Mouse (Mus musculus) liver, postnatal 0 days (tissue): Measurements from ENCODE around the gene Sel1l3. TPM values are rescaled to one million over a fixed set of nuclear protein-coding genes. Genes with fewer than 3 reads are reported as not detected.

Experiments used
- ATAC-seq: fragments of 200-750 bp; cut with Nextera tagmentation; 2 replicates; pipeline ENCODE4 v1.8.0; 2017; ENCODE audit warnings: mild to moderate bottlenecking, moderate library complexity
- DNase-seq: peaks from one replicate; pipeline ENCODE4 v3.0.0-alpha.2; 2016
- H3K27ac ChIP-seq: fragments of 300-500 bp; sonication (generic); 2 replicates; pipeline ENCODE4 v1.5.1; 2014; ENCODE audit warnings: antibody characterized with exemption, moderate library complexity, mild to moderate bottlenecking, low read depth
- H3K27me3 ChIP-seq: fragments of 300-500 bp; sonication (generic); 2 replicates; pipeline ENCODE4 v1.6.1; 2014; ENCODE audit warnings: low read length, control low read depth, mixed read lengths; ENCODE audit not compliant: insufficient read depth
- H3K36me3 ChIP-seq: fragments of 300-500 bp; sonication (generic); replicated peaks from 2 replicates; pipeline ENCODE4 v1.6.1; 2014; ENCODE audit warnings: mild to moderate bottlenecking, control low read depth, low read length, moderate library complexity, mixed read lengths; ENCODE audit not compliant: insufficient read depth
- H3K4me1 ChIP-seq: fragments of 300-500 bp; sonication (generic); 2 replicates; pipeline ENCODE4 v1.6.1; 2014; ENCODE audit warnings: antibody characterized with exemption, mild to moderate bottlenecking, control low read depth; ENCODE audit not compliant: insufficient read depth
- H3K4me2 ChIP-seq: fragments of 300-500 bp; sonication (generic); 2 replicates; pipeline ENCODE4 v1.6.1; 2014; ENCODE audit warnings: low read depth, mild to moderate bottlenecking, low read length, moderate library complexity, mixed read lengths
- H3K4me3 ChIP-seq: fragments of 300-500 bp; sonication (generic); 2 replicates; pipeline ENCODE4 v1.5.1; 2014; ENCODE audit warnings: low read depth, low read length
- H3K9ac ChIP-seq: fragments of 300-500 bp; sonication (generic); replicated peaks from 2 replicates; pipeline ENCODE4 v1.6.1; 2014; ENCODE audit warnings: mild to moderate bottlenecking, moderate library complexity
- H3K9me3 ChIP-seq: fragments of 300-500 bp; sonication (generic); 2 replicates; pipeline ENCODE4 v1.6.1; 2016; ENCODE audit warnings: mild to moderate bottlenecking, control low read depth, low read length, mixed read lengths
- CTCF ChIP-seq: sonication (generic); IDR thresholded peaks from 2 replicates; pipeline ENCODE4 v1.5.1; 2016; ENCODE audit warnings: antibody characterized with exemption, low read depth
- EP300 ChIP-seq: IDR thresholded peaks from 2 replicates; pipeline ENCODE4 v1.6.1; 2016; ENCODE audit warnings: antibody characterized with exemption, low read depth, mild to moderate bottlenecking
- WGBS: fragments of 180-500 bp; shearing (Covaris S2); extraction: QIAGEN DNeasy Blood & Tissue Kit; methylation state at CpG from one replicate; pipeline ENCODE4 v1.1.7; 2014; ENCODE audit not compliant: insufficient replicate concordance; 5-methylcytosine and 5-hydroxymethylcytosine counted together
- polyA plus RNA-seq: library from polyadenylated mRNA; unstranded; fragments of >200 nt; fragmentation: Nextera tagmentation; extraction: Ambion mirVana; gene quantifications from 2 replicates; pipeline ENCODE4 v1.2.1, GENCODE M21; 2015

Sel1l3 gene
- polyA plus RNA-seq, 1 experiment from 2014 or later, result 0.93 TPM

GRCm38 (mm10) chr5:53106125-53106524 lies 107.6 kb downstream of the Sel1l3 start:
- Histone ChIP-seq H3K9me3 (no peaks in the 10 kb centered on the region), H3K36me3 (no peaks in the 10 kb centered on the region), H3K4me3 (no peak overlapping the region), H3K27me3 (no peaks in the 10 kb centered on the region), H3K9ac (no peak overlapping the region), H3K4me1 (peaks cover 6% of the 10 kb centered on the region; the same call in 1 of the 2 replicates), H3K4me2 (no peak overlapping the region), H3K27ac (no peak overlapping the region)
- no peak for DNase-seq
- WGBS, result 66% methylated on average over 4 of the region's 4 CpGs
- no peak for TF ChIP-seq EP300
- no peak for TF ChIP-seq CTCF
- no peak for ATAC-seq

- Histone ChIP-seq H3K4me2 (no peak overlapping the region), H3K27me3 (no peaks in the 10 kb centered on the region), H3K9me3 (no peaks in the 10 kb centered on the region), H3K27ac (no peak overlapping the region), H3K4me3 (no peak overlapping the region), H3K36me3 (no peaks in the 10 kb centered on the region), H3K4me1 (peaks cover 6% of the 10 kb centered on the region; the same call in 1 of the 2 replicates), H3K9ac (no peak overlapping the region)
- DNase-seq, result peak; percentile 37
- TF ChIP-seq CTCF, result peak; percentile 31
- no peak for TF ChIP-seq EP300
- no peak for ATAC-seq
- 75% methylated on average over 8 of the region's 8 CpGs for WGBS
Measured at GRCm38 (mm10) chr5:53105716-53106115, 108.0 kb downstream of the Sel1l3 start.

GRCm38 (mm10) chr5:53104177-53104855 lies 109.4 kb downstream of the Sel1l3 start:
- WGBS, result 74% methylated on average over 13 of the region's 13 CpGs
- Histone ChIP-seq H3K9me3 (no peaks in the 10 kb centered on the region), H3K36me3 (no peaks in the 10 kb centered on the region), H3K27me3 (no peaks in the 10 kb centered on the region), H3K4me1 (peaks cover 6% of the 10 kb centered on the region; the same call in 1 of the 2 replicates), H3K4me3 (no peak overlapping the region), H3K4me2 (no peak overlapping the region), H3K27ac (no peak overlapping the region), H3K9ac (no peak overlapping the region)
- no peak for DNase-seq
- no peak for TF ChIP-seq CTCF
- TF ChIP-seq EP300, result no peak
- ATAC-seq, result no peak

GRCm38 (mm10) chr5:53101848-53102473 lies 111.8 kb downstream of the Sel1l3 start:
- Histone ChIP-seq H3K9me3 (no peaks in the 10 kb centered on the region), H3K4me2 (no peak overlapping the region), H3K27me3 (no peaks in the 10 kb centered on the region), H3K36me3 (no peaks in the 10 kb centered on the region), H3K4me3 (no peak overlapping the region), H3K27ac (no peak overlapping the region), H3K9ac (no peak overlapping the region), H3K4me1 (no peaks in the 10 kb centered on the region)
- ATAC-seq, result peak; percentile 91
- DNase-seq, result peak; percentile 51
- TF ChIP-seq CTCF (no peak), EP300 (no peak)
- WGBS, result 64% methylated on average over 12 of the region's 12 CpGs

GRCm38 (mm10) chr5:53091331-53091730 lies 122.4 kb downstream of the Sel1l3 start:
- no peak overlapping the region for H3K4me2 ChIP-seq
- H3K4me1 ChIP-seq, result no peaks in the 10 kb centered on the region
- H3K9me3 ChIP-seq, result no peaks in the 10 kb centered on the region
- 57% methylated on average over 3 of the region's 3 CpGs for WGBS
- no peak overlapping the region for H3K4me3 ChIP-seq
- no peaks in the 10 kb centered on the region for H3K27me3 ChIP-seq
- no peak overlapping the region for H3K27ac ChIP-seq
- DNase-seq (no peak), ATAC-seq (no peak)
- TF ChIP-seq EP300, result no peak
- TF ChIP-seq CTCF, result no peak
- H3K36me3 ChIP-seq, result no peaks in the 10 kb centered on the region
- H3K9ac ChIP-seq, result no peak overlapping the region

GRCm38 (mm10) chr5:53087452-53087851 lies 126.3 kb downstream of the Sel1l3 start:
- no peak overlapping the region for H3K4me3 ChIP-seq
- H3K9me3 ChIP-seq, result no peaks in the 10 kb centered on the region
- DNase-seq (no peak), ATAC-seq (no peak)
- no peaks in the 10 kb centered on the region for H3K4me1 ChIP-seq
- no peaks in the 10 kb centered on the region for H3K36me3 ChIP-seq
- H3K9ac ChIP-seq, result no peak overlapping the region
- TF ChIP-seq EP300 (no peak), CTCF (no peak)
- 61% methylated on average over 7 of the region's 7 CpGs for WGBS
- H3K27me3 ChIP-seq, result no peaks in the 10 kb centered on the region
- H3K4me2 ChIP-seq, result no peak overlapping the region
- no peak overlapping the region for H3K27ac ChIP-seq
